Mouse (Mus musculus): ENCODE results near the gene Xpnpep1.
A peak's percentile ranks its signal among the peaks of the same experiment; 100 is the strongest.

Xpnpep1 gene

GRCm38 (mm10) chr19:52979020-52979711 lies 60.8 kb downstream of the Xpnpep1 start:
- no peak for DNase-seq

GRCm38 (mm10) chr19:52975564-52976185 lies 64.3 kb downstream of the Xpnpep1 start:
- DNase-seq: peak; percentile 76

- DNase-seq: no peak
Measured at GRCm38 (mm10) chr19:52966339-52966738, 73.7 kb downstream of the Xpnpep1 start.

- no peak for DNase-seq
Measured at GRCm38 (mm10) chr19:52962745-52963144, 77.3 kb downstream of the Xpnpep1 start.

GRCm38 (mm10) chr19:52922678-52923495 lies 117.1 kb downstream of the Xpnpep1 start:
- peak; percentile 59 for DNase-seq

- no peak for DNase-seq
Measured at GRCm38 (mm10) chr19:52904182-52904581, 135.8 kb downstream of the Xpnpep1 start.

GRCm38 (mm10) chr19:52891807-52892442 lies 148.1 kb downstream of the Xpnpep1 start:
- DNase-seq: no peak
